Comparison of ENCODE assay signal across 30 mouse cellular contexts in the genomic region with DNA sequence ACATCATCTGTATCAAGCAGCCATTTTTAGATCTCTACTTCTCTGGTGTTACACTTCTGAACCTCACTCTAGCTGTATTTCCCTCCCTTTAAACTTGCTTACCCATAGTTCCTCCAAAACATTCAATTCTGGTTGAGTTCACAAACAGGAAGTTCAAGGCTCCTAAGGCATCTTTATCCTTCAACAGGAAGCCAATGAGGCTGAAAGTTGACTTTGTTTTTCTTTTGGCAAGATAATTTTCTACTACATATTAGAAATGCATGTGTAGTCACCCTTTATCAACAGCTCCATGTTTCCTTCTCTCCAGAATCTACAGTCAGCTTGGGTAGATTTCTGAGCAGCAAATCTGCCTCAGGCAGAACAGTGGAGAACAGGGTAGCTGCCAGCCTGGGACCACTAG. TPM values are rescaled to one million over a fixed set of nuclear protein-coding genes. Genes with fewer than 3 reads are reported as not detected.
DNase-seq lines count a peak whose midpoint lies in the region; ATAC-seq and TF ChIP-seq lines count a peak whose summit lies in the region.
"Had no signal": no experiment of that assay in that cellular context is flagged by ENCODE, and none has a peak within 500 bp of the region (broad histone marks: within the 10 kb centered on the region; RNA-seq: fewer than 3 reads in every experiment).

No protein-coding gene starts in this region.

- no peak for TF ChIP-seq CTCF in liver, adult 2 months (IDR thresholded peaks at IDR 0.05; ENCODE audit: low read depth, low read length)

- H3K9ac ChIP-seq in liver, adult 2 months (ENCODE audit: low read depth, low read length), result no peak overlapping the region
- no peak overlapping the region for H3K9ac ChIP-seq in liver, embryonic 11.5 days (ENCODE audit: low read depth, low read length)
- H3K9ac ChIP-seq: embryonic facial prominence, embryonic 12.5 days; heart, embryonic 13.5 days; hindbrain, embryonic 15.5 days; limb, embryonic 12.5 days; liver, embryonic 15.5 days; midbrain, embryonic 13.5 days had no signal

- DNase-seq in liver, adult 2 months (ENCODE audit: extremely low read depth, low read depth, low spot score), result peak; percentile 25
- DNase-seq in liver, embryonic 11.5 days (ENCODE audit: low spot score), result no peak
- DNase-seq in CD4-positive helper T cell, adult 2 months (ENCODE audit: low read depth, low spot score), result peak; percentile 32
- DNase-seq in kidney, adult 11 months, result no peak
- DNase-seq in left cerebral cortex, postnatal 14 days (ENCODE audit: low spot score in 2 of 2), result no peak
- DNase-seq: adrenal gland, adult 8-10 months; cerebellum, adult 2 months; cerebellum, postnatal 36 days; embryo, embryonic 11 days; gastrocnemius, postnatal 25 days; heart, adult 18-20 months; heart, postnatal 10 days; kidney, adult 2 months; kidney, postnatal 36 days; lung, postnatal 36 days; right cerebral cortex, postnatal 14 days; thymus, adult 18-20 months; thymus, postnatal 4 days had no signal

- intact Hi-C loops in left cerebral cortex, postnatal 14 days (cut with DNase I), result no loop called here

- TF ChIP-seq POLR2A in liver, adult 2 months (IDR thresholded peaks at IDR 0.05; ENCODE audit: extremely low read depth, insufficient read depth, low read length), result no peak

- no peak overlapping the region for H3K27ac ChIP-seq in liver, adult 2 months (replicated peaks; ENCODE audit: insufficient read depth, low read depth, low read length)
- no peak overlapping the region for H3K27ac ChIP-seq in liver, embryonic 11.5 days (ENCODE audit: low read depth, low read length)
- H3K27ac ChIP-seq: embryonic facial prominence, embryonic 12.5 days; heart, embryonic 13.5 days; hindbrain, embryonic 15.5 days; limb, embryonic 12.5 days; liver, embryonic 15.5 days; midbrain, embryonic 13.5 days; stomach, postnatal 0 days had no signal

- no peak; the same call in 1 of the 2 replicates for ATAC-seq in liver, embryonic 11.5 days (replicated peaks; ENCODE audit: low FRiP score)
- peak; percentile 49 for ATAC-seq in activated CD4-positive, CD25-positive, alpha-beta regulatory T cell, adult 4 months
- ATAC-seq in megakaryocyte-erythroid progenitor cell, adult 5-6 weeks (replicated peaks; ENCODE audit: low FRiP score, low TSS enrichment, poor library complexity, severe bottlenecking), result 0 out of 2 replicates have a peak, but pooled peaks have one; percentile 37
- ATAC-seq: forebrain, embryonic 14.5 days; midbrain, embryonic 13.5 days had no signal

- H3K4me2 ChIP-seq in liver, embryonic 11.5 days, result no peak overlapping the region
- H3K4me2 ChIP-seq: embryonic facial prominence, embryonic 12.5 days; heart, embryonic 13.5 days; hindbrain, embryonic 15.5 days; limb, embryonic 12.5 days; liver, embryonic 15.5 days; midbrain, embryonic 13.5 days had no signal

- peaks cover 4% of the 10 kb centered on the region; the same call in 1 of the 2 replicates for H3K4me1 ChIP-seq in liver, adult 2 months (ENCODE audit: control insufficient read depth, insufficient read depth, low read length)
- H3K4me1 ChIP-seq in liver, embryonic 11.5 days (replicated peaks; ENCODE audit: control insufficient read depth, insufficient read depth, low read length), result no peaks in the 10 kb centered on the region
- H3K4me1 ChIP-seq: embryonic facial prominence, embryonic 12.5 days; hindbrain, embryonic 15.5 days; limb, embryonic 12.5 days; midbrain, embryonic 13.5 days had no signal

- no peaks in the 10 kb centered on the region for H3K79me2 ChIP-seq in liver, adult 2 months (ENCODE audit: control insufficient read depth, insufficient read depth, low read length)

- H3K36me3 ChIP-seq in liver, adult 2 months (ENCODE audit: control insufficient read depth, insufficient read depth, low read length), result no peaks in the 10 kb centered on the region
- no peaks in the 10 kb centered on the region for H3K36me3 ChIP-seq in liver, embryonic 11.5 days (ENCODE audit: control insufficient read depth, insufficient read depth, low read length)
- H3K36me3 ChIP-seq: embryonic facial prominence, embryonic 12.5 days; heart, embryonic 13.5 days; hindbrain, embryonic 15.5 days; limb, embryonic 12.5 days; liver, embryonic 15.5 days; midbrain, embryonic 13.5 days had no signal

- no peaks in the 10 kb centered on the region for H3K9me3 ChIP-seq in liver, embryonic 11.5 days (ENCODE audit: control insufficient read depth, low read length)
- H3K9me3 ChIP-seq: embryonic facial prominence, embryonic 12.5 days; heart, embryonic 13.5 days; hindbrain, embryonic 15.5 days; limb, embryonic 12.5 days; liver, embryonic 15.5 days; megakaryocyte, embryonic 14.5 days; midbrain, embryonic 13.5 days had no signal

- no peak overlapping the region for H3K4me3 ChIP-seq in liver, adult 2 months (ENCODE audit: insufficient read depth, low read depth, low read length)
- no peak overlapping the region for H3K4me3 ChIP-seq in liver, embryonic 11.5 days (ENCODE audit: low read depth, low read length)
- H3K4me3 ChIP-seq: embryonic facial prominence, embryonic 12.5 days; heart, embryonic 13.5 days; hindbrain, embryonic 15.5 days; limb, embryonic 12.5 days; liver, embryonic 15.5 days; midbrain, embryonic 13.5 days had no signal

- no peaks in the 10 kb centered on the region for H3K27me3 ChIP-seq in liver, adult 2 months (ENCODE audit: control insufficient read depth, insufficient read depth, low read length)
- H3K27me3 ChIP-seq in liver, embryonic 11.5 days (replicated peaks; ENCODE audit: control insufficient read depth, insufficient read depth, low read length), result no peaks in the 10 kb centered on the region
- H3K27me3 ChIP-seq: embryonic facial prominence, embryonic 12.5 days; heart, embryonic 13.5 days; hindbrain, embryonic 15.5 days; limb, embryonic 12.5 days; liver, embryonic 15.5 days; megakaryocyte, embryonic 14.5 days; midbrain, embryonic 13.5 days had no signal

RNA-seq across cellular contexts. Expression of gene Ifit2, which starts 12.1 kb away (rescaled TPM):
- 3.6 and 8.0 TPM in 2 replicates for total RNA-seq in liver, adult 2 months (2014; rRNA removed)
- 0.29 and 0.35 TPM in 2 replicates for polyA plus RNA-seq in liver, adult 2 months (2012; rRNA removed)
- 5.2 and 5.8 TPM in 2 replicates for polyA plus RNA-seq in liver, embryonic 11.5 days (2014; fragmentation: Nextera tagmentation; extraction: Ambion mirVana)
- 10 to 100 TPM; 25.6 to 26.6 TPM for polyA plus RNA-seq in activated CD4-positive, CD25-positive, alpha-beta regulatory T cell, adult 4 months (2017; shearing (Covaris generic))
- total RNA-seq in megakaryocyte-erythroid progenitor cell, adult 5-6 weeks (2014; fragmentation: Nextera tagmentation), result 7.1 and 7.6 TPM in 2 replicates
- 13.4 and 15.4 TPM in 2 replicates for total RNA-seq in megakaryocyte-erythroid progenitor cell, adult 5-6 weeks (2017)
- total RNA-seq in left cerebral cortex, postnatal 14 days (2021), result 1 to 10 TPM; 7.7 TPM

RNA-seq across cellular contexts. Expression of gene Ifit3, which starts 20.8 kb away (rescaled TPM):
- total RNA-seq in liver, adult 2 months (2014; rRNA removed), result 21.3 and 39.2 TPM in 2 replicates
- 3.4 and 5.8 TPM in 2 replicates for polyA plus RNA-seq in liver, adult 2 months (2012; rRNA removed)
- polyA plus RNA-seq in liver, embryonic 11.5 days (2014; fragmentation: Nextera tagmentation; extraction: Ambion mirVana), result 0.39 and 0.62 TPM in 2 replicates
- 10 to 100 TPM; 42.8 to 58.3 TPM for polyA plus RNA-seq in activated CD4-positive, CD25-positive, alpha-beta regulatory T cell, adult 4 months (2017; shearing (Covaris generic))
- not detected in 2 replicates for total RNA-seq in megakaryocyte-erythroid progenitor cell, adult 5-6 weeks (2014; fragmentation: Nextera tagmentation)
- total RNA-seq in megakaryocyte-erythroid progenitor cell, adult 5-6 weeks (2017), result 0.69 and 1.2 TPM in 2 replicates
- total RNA-seq in left cerebral cortex, postnatal 14 days (2021), result 1 to 10 TPM; 1.5 to 2.1 TPM

RNA-seq across cellular contexts. Expression of gene Lipa, which starts 35.3 kb away (rescaled TPM):
- total RNA-seq in liver, adult 2 months (2014; rRNA removed), result 159 and 192 TPM in 2 replicates
- polyA plus RNA-seq in liver, adult 2 months (2012; rRNA removed), result 137 and 146 TPM in 2 replicates
- 48.2 and 53.6 TPM in 2 replicates for polyA plus RNA-seq in liver, embryonic 11.5 days (2014; fragmentation: Nextera tagmentation; extraction: Ambion mirVana)
- 100 to 1,000 TPM in 1 of 2 experiments, 10 to 100 TPM in 1; 98.8 to 105 TPM for polyA plus RNA-seq in activated CD4-positive, CD25-positive, alpha-beta regulatory T cell, adult 4 months (2017; shearing (Covaris generic))
- 31.6 and 38.3 TPM in 2 replicates for total RNA-seq in megakaryocyte-erythroid progenitor cell, adult 5-6 weeks (2014; fragmentation: Nextera tagmentation)
- total RNA-seq in megakaryocyte-erythroid progenitor cell, adult 5-6 weeks (2017), result 26.1 and 28.3 TPM in 2 replicates
- total RNA-seq in left cerebral cortex, postnatal 14 days (2021), result 10 to 100 TPM; 15.7 to 18.6 TPM

RNA-seq across cellular contexts. Expression of gene Ifit1bl1, which starts 39.2 kb away (rescaled TPM):
- total RNA-seq in liver, adult 2 months (2014; rRNA removed), result 0.34 and 0.92 TPM in 2 replicates
- polyA plus RNA-seq in liver, adult 2 months (2012; rRNA removed), result 0.07 and 0.18 TPM in 2 replicates
- polyA plus RNA-seq in liver, embryonic 11.5 days (2014; fragmentation: Nextera tagmentation; extraction: Ambion mirVana), result 0.07 and 0.13 TPM in 2 replicates
- 10 to 100 TPM; 76.0 to 92.6 TPM for polyA plus RNA-seq in activated CD4-positive, CD25-positive, alpha-beta regulatory T cell, adult 4 months (2017; shearing (Covaris generic))
- total RNA-seq in megakaryocyte-erythroid progenitor cell, adult 5-6 weeks (2014; fragmentation: Nextera tagmentation), result not detected in 2 replicates
- 0.46 TPM in 1 of 2 replicates, not detected in the other for total RNA-seq in megakaryocyte-erythroid progenitor cell, adult 5-6 weeks (2017)
- total RNA-seq in left cerebral cortex, postnatal 14 days (2021), result 1 to 10 TPM; 1.6 to 2.2 TPM
- total RNA-seq: gastrocnemius, postnatal 25 days had no signal

RNA-seq across cellular contexts. Expression of gene Ifit3b, which starts 45.2 kb away (rescaled TPM):
- 5.5 and 9.7 TPM in 2 replicates for total RNA-seq in liver, adult 2 months (2014; rRNA removed)
- 1.3 and 1.8 TPM in 2 replicates for polyA plus RNA-seq in liver, adult 2 months (2012; rRNA removed)
- not detected in 2 replicates for polyA plus RNA-seq in liver, embryonic 11.5 days (2014; fragmentation: Nextera tagmentation; extraction: Ambion mirVana)
- polyA plus RNA-seq in activated CD4-positive, CD25-positive, alpha-beta regulatory T cell, adult 4 months (2017; shearing (Covaris generic)), result 10 to 100 TPM in 1 of 2 experiments, 1 to 10 TPM in 1; 6.8 to 10.8 TPM
- total RNA-seq in megakaryocyte-erythroid progenitor cell, adult 5-6 weeks (2014; fragmentation: Nextera tagmentation), result not detected in 2 replicates
- total RNA-seq in megakaryocyte-erythroid progenitor cell, adult 5-6 weeks (2017), result not detected in 2 replicates
- total RNA-seq in left cerebral cortex, postnatal 14 days (2021), result 1 to 10 TPM; 1.2 to 1.3 TPM
- polyA plus RNA-seq: forebrain, embryonic 14.5 days; lung, embryonic 16.5 days had no signal

Comparison
In these comparisons a context has a peak if more than half of its experiments do, and no peak if none do; other contexts are left out.
1. DNase-seq: peak in liver, adult 2 months (single experiment) and CD4-positive helper T cell, adult 2 months (single experiment); none in liver, embryonic 11.5 days (single experiment), kidney, adult 11 months (single experiment) and left cerebral cortex, postnatal 14 days (0 of 2).